Mouse (Mus musculus) thymus, adult 2 months (tissue): ENCODE results near the gene Josd2. TPM values are rescaled to one million over a fixed set of nuclear protein-coding genes. Genes with fewer than 3 reads are reported as not detected.

Experiments
- DNase-seq: peaks from one replicate; pipeline ENCODE4 v3.0.0; 2021
- H3K27ac ChIP-seq: fragments of 200-500 bp; 2 replicates; pipeline ENCODE4 v1.5.1; 2012; ENCODE audit warnings: low read length, control low read depth; ENCODE audit not compliant: control insufficient read depth, insufficient read depth
- H3K27me3 ChIP-seq: fragments of 200-500 bp; 2 replicates; pipeline ENCODE4 v1.6.1; 2012; ENCODE audit warnings: mild to moderate bottlenecking, low read length, moderate library complexity, mixed read lengths; ENCODE audit not compliant: control insufficient read depth, insufficient read depth
- H3K36me3 ChIP-seq: fragments of 200-500 bp; 2 replicates; pipeline ENCODE4 v1.6.1; 2012; ENCODE audit warnings: mild to moderate bottlenecking, low read length, moderate library complexity; ENCODE audit not compliant: control insufficient read depth, insufficient read depth
- H3K4me1 ChIP-seq: fragments of 200-500 bp; replicated peaks from 2 replicates; pipeline ENCODE4 v1.6.1; 2012; ENCODE audit warnings: low read length; ENCODE audit not compliant: control insufficient read depth, insufficient read depth
- H3K4me3 ChIP-seq: fragments of 200-500 bp; 2 replicates; pipeline ENCODE4 v1.5.1; 2012; ENCODE audit warnings: mild to moderate bottlenecking, low read length, control low read depth, moderate library complexity; ENCODE audit not compliant: control insufficient read depth, insufficient read depth
- CTCF ChIP-seq: fragments of 200-500 bp; IDR thresholded peaks from 2 replicates; pipeline ENCODE4 v1.5.1; 2012; ENCODE audit warnings: mild to moderate bottlenecking, control low read depth, low read length, moderate library complexity, borderline replicate concordance; ENCODE audit not compliant: control insufficient read depth, poor library complexity, insufficient read depth; ENCODE audit errors: extremely low read depth
- POLR2A ChIP-seq: fragments of 200-500 bp; IDR thresholded peaks from 2 replicates; pipeline ENCODE4 v1.6.1; 2012; ENCODE audit warnings: mild to moderate bottlenecking, low read length, control low read depth, moderate library complexity; ENCODE audit not compliant: control insufficient read depth, poor library complexity, insufficient read depth; ENCODE audit errors: extremely low read depth
- WGBS: fragments of 180-500 bp; shearing (Covaris S2); methylation state at CpG from one replicate; pipeline ENCODE4 v1.1.7; 2018; 5-methylcytosine and 5-hydroxymethylcytosine counted together
- polyA plus RNA-seq: library from polyadenylated mRNA; depleted of rRNA; stranded (reverse); fragments of >200 nt; gene quantifications from 2 replicates; pipeline ENCODE4 v1.2.3, GENCODE M21; 2012

The Josd2 gene
- polyA plus RNA-seq, 1 experiment: 142 TPM

DNA sequence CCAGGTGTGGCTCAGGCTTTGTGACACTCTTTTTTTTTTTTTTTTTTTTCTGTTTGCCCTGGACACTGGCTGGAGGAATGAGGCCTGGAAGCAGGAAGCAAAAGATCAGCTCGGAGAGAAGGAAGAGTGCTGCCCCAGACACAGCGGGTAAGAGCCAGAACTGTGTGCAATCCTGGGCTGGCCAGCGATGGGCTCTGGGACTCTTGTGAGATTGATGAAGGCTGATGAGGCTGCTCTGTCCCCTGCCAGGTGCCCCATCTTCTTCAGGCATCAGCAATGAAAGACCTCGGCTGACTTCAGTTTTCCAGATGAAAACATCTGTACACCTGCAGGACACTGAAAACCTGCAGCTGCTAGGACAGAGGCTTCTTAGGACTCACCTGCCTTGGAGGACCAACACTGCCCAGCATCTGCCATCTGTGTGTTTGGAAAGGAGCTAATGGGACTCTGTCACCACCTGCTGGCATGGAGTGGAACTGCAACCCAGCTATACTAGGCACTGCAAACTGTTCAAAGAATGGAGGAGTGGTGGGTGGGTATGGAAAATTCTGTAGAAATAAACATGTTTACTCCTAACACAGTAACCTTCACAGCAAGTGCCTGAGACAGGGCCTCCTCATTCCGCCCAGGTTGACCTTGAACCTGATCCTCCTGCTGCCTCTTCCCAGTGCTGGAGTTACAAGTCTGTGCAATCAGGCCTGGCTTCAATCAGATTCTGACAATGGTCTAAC is 17.2 kb downstream of the Josd2 start:
- Histone ChIP-seq H3K36me3 (no peaks in the 10 kb centered on the region; the same call in 1 of the 2 replicates), H3K27ac (no peak overlapping the region), H3K4me3 (no peak overlapping the region), H3K4me1 (peaks cover 4% of the 10 kb centered on the region; the same call in 1 of the 2 replicates), H3K27me3 (no peaks in the 10 kb centered on the region; the same call in 1 of the 2 replicates)
- 59% methylated on average over 5 of the region's 5 CpGs for WGBS
- TF ChIP-seq POLR2A (no peak), CTCF (no peak)
- peak; percentile 73 for DNase-seq

DNA sequence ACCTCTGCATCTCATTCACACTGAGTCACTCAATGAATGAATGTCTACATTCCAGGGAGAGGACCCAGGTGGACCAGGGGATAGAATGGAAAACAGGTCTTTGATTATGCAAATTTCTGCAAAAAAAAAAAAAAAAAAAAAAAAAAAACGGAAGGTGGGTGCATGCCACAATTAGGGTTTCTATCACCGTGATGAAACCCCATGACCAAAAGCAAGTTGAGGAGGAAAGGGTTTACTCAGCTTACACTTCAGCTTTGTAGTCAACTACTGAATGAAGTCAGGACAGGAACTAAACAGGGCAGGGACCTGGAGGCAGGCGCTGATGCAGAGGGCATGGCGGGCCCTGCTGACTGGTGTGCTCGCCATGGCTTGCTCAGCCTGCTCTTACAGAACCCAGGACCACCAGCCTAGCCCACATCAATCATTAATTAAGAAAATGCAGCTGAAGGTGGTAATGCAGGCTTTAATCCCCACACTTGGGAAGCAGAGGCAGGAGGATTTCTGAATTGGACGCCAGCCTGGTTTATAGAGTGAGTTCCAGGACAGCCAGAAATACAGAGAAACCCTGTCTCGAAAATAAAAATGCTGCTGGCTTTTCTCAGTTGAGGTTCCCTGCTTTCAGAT is 17.9 kb downstream of the Josd2 start:
- Histone ChIP-seq H3K27me3 (no peaks in the 10 kb centered on the region; the same call in 1 of the 2 replicates), H3K4me1 (peaks cover 10% of the 10 kb centered on the region; the same call in 1 of the 2 replicates), H3K4me3 (no peak overlapping the region), H3K36me3 (no peaks in the 10 kb centered on the region; the same call in 1 of the 2 replicates), H3K27ac (no peak overlapping the region)
- 89% methylated on average over 7 of the region's 7 CpGs for WGBS
- no peak for DNase-seq
- TF ChIP-seq POLR2A: no peak
- no peak for TF ChIP-seq CTCF

DNA sequence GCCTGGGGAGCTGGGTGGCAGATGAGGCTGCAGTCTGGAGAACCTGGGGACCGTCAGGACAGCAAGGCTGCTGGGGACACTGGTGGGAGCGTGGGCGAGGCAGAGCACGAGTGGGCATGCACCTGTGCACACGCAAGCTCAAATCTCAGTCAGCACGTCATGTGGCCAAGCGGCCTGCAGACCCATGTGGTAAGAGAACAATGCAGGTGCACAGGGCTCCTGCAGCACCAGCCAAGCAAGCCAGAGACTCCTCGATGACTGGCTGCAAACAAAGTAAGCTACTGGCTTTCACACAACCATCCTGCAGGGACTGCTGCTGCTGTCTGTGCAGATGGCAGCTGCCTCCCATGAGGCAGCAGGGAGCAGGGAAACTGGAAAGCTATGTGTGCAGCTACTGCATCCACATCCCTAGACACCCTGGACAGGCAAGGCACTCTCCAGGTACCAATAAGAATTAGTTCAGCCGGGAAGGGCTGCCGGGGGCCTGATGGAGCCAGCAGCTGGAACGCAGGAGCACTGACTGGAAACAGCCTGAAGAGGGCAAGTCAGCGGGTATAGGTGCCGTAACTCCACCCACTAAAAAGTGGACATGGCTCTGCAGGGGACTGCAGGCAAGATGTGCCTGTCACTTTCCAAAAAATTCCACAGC is 19.3 kb downstream of the Josd2 start:
- no peak for DNase-seq
- Histone ChIP-seq H3K4me1 (peaks cover 10% of the 10 kb centered on the region; the same call in 1 of the 2 replicates), H3K27me3 (no peaks in the 10 kb centered on the region; the same call in 1 of the 2 replicates), H3K4me3 (no peak overlapping the region), H3K36me3 (no peaks in the 10 kb centered on the region; the same call in 1 of the 2 replicates), H3K27ac (no peak overlapping the region)
- TF ChIP-seq CTCF: no peak
- no peak for TF ChIP-seq POLR2A
- WGBS: 91% methylated on average over 13 of the region's 13 CpGs

DNA sequence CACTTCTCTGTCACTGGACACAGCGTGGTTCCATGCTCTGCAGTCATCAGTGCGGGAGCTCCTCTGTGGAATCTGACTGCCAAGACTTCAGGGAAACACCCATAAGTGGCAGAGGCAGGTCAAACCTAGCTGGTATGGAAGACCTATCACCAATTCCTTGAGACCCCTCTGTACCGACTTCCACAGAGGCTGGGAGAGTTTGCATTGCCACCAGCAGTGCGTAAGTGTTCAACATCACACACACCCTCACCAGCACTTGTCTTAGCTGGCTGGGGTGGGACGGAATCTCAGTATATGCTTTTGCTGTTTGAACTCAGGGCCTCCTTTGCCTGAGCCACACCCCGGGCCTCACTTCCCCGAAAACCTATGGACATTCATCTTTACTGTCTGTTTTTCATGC is 20.2 kb downstream of the Josd2 start:
- H3K4me3 ChIP-seq: no peak overlapping the region
- H3K27me3 ChIP-seq: no peaks in the 10 kb centered on the region
- no peak for TF ChIP-seq CTCF
- TF ChIP-seq POLR2A: no peak
- H3K36me3 ChIP-seq: no peaks in the 10 kb centered on the region; the same call in 1 of the 2 replicates
- H3K4me1 ChIP-seq: peaks cover 10% of the 10 kb centered on the region; the same call in 1 of the 2 replicates
- H3K27ac ChIP-seq: no peak overlapping the region
- no peak for DNase-seq
- 95% methylated on average over 7 of the region's 7 CpGs for WGBS

DNA sequence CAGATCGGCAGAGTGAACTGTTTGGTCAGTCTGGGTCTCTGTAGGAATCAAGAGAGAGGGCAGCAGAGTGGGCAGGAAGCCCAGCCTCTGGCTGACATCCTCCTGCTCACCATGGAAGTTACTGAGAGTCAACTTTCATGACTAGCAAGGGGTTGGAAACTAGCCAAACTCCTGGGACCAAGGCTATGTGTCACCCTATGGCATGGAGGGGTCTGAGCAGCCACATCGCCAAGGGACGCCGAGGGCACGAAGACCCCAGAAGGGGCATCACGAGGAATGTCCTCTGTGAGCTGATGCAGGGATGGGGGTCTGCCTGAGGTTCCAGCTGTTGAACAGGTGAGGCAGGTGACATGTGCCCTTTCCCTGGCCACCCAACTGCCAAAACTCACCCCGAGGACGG is 20.8 kb downstream of the Josd2 start:
- WGBS: 98% methylated on average over 8 of the region's 8 CpGs
- no peak for DNase-seq
- no peak overlapping the region for H3K27ac ChIP-seq
- H3K4me3 ChIP-seq: no peak overlapping the region
- no peaks in the 10 kb centered on the region; the same call in 1 of the 2 replicates for H3K36me3 ChIP-seq
- peaks cover 10% of the 10 kb centered on the region; the same call in 1 of the 2 replicates for H3K4me1 ChIP-seq
- no peak for TF ChIP-seq CTCF
- TF ChIP-seq POLR2A: no peak
- H3K27me3 ChIP-seq: no peaks in the 10 kb centered on the region

DNA sequence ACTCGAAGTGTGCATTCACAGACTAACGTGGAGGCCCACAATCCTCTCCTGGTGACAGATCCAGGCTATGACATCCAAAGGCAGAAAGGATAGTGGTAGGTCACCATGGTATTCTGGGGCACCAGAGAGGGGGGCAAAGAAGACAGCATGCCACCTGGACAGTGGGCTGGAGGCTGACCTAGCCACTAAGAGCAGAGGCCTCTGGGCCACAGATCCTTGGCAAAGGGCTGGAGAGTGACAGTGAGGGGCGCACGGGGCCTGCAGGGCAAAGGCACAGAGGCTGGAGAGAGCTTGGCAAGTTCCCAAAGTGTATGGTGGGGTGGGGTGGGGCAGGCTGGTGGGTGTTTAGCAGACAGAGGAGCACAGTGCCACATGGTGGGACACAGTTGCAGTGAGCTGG is 22.5 kb downstream of the Josd2 start:
- no peaks in the 10 kb centered on the region; the same call in 1 of the 2 replicates for H3K36me3 ChIP-seq
- no peak for TF ChIP-seq CTCF
- no peak for TF ChIP-seq POLR2A
- H3K27me3 ChIP-seq: no peaks in the 10 kb centered on the region
- H3K4me1 ChIP-seq: peaks cover 16% of the 10 kb centered on the region; the same call in 1 of the 2 replicates
- H3K4me3 ChIP-seq: no peak overlapping the region
- no peak for DNase-seq
- WGBS: 52% methylated on average over 4 of the region's 4 CpGs
- peak overlapping the region; percentile 43; the same call in 1 of the 2 replicates for H3K27ac ChIP-seq
